ENCODE assay signal across 21 mouse cellular contexts in genomic region chr3:81701974-81702697, GRCm38 (mm10).
A peak's percentile ranks its signal among the peaks of the same experiment; 100 is the strongest.
DNase-seq lines count a peak whose midpoint lies in the region; ATAC-seq and TF ChIP-seq lines count a peak whose summit lies in the region.
"Had no signal": no experiment of that assay in that cellular context is flagged by ENCODE, and none has a peak within 500 bp of the region (broad histone marks: within the 10 kb centered on the region; RNA-seq: fewer than 3 reads in every experiment).

No protein-coding gene starts in this region.

- ATAC-seq in frontal cortex, adult (ENCODE audit: low TSS enrichment) = peak; percentile 97
- ATAC-seq: inflammation-experienced regulatory T-cells, adult 6 months; Patski had no signal

- no peak for TF ChIP-seq CTCF in brain, embryonic 14.5 days (IDR thresholded peaks at IDR 0.05; ENCODE audit: borderline replicate concordance, extremely low read depth, insufficient read depth, insufficient read length)

- no peak for DNase-seq in frontal cortex, postnatal 25 days (ENCODE audit: low spot score in 2 of 2)
- peak; percentile 7 to 45 for DNase-seq in left cerebral cortex, postnatal 14 days (ENCODE audit: low spot score in 2 of 2)
- no peak for DNase-seq in left cerebral cortex, postnatal 4 days
- DNase-seq in adipocyte (ENCODE audit: low spot score) = peak; percentile 15
- DNase-seq in brain, embryonic 14.5 days (ENCODE audit: low read depth) = peak; percentile 24
- no peak for DNase-seq in gastrocnemius, postnatal 14 days
- DNase-seq: adrenal gland, adult 2 months; B cell, adult 2 months; cerebellum, adult 8-10 months; cerebellum, postnatal 36 days; embryo, embryonic 11 days; gastrocnemius, postnatal 36 days; heart, adult 2 months; kidney, adult 18-20 months; lung, postnatal 10 days; right cerebral cortex, postnatal 14 days; spleen, adult 18-20 months; thymus, postnatal 14 days had no signal

- intact Hi-C loops in left cerebral cortex, postnatal 14 days (cut with DNase I) = no loop called here
- intact Hi-C loops in left cerebral cortex, postnatal 4 days (cut with DNase I) = no loop called here
- intact Hi-C loops in gastrocnemius, postnatal 14 days (cut with DNase I; ENCODE audit: low total_unique reads) = no loop called here

- TF ChIP-seq POLR2A in brain, embryonic 14.5 days (IDR thresholded peaks at IDR 0.05; ENCODE audit: borderline replicate concordance, extremely low read depth, insufficient read depth, insufficient read length, poor library complexity, severe bottlenecking) = no peak

Comparison
In these comparisons a context has a peak if more than half of its experiments do, and no peak if none do; other contexts are left out.
1. DNase-seq: peak in left cerebral cortex, postnatal 14 days (2 of 2), adipocyte (single experiment) and brain, embryonic 14.5 days (single experiment); none in frontal cortex, postnatal 25 days (0 of 2), left cerebral cortex, postnatal 4 days (single experiment) and gastrocnemius, postnatal 14 days (single experiment).